Mouse (Mus musculus) liver, embryonic 15.5 days (tissue): Measurements from ENCODE around the gene Calhm4. TPM values are rescaled to one million over a fixed set of nuclear protein-coding genes. Genes with fewer than 3 reads are reported as not detected.

Experiments used
- ATAC-seq: fragments of 200-750 bp; cut with Nextera tagmentation; 2 replicates; pipeline ENCODE4 v1.8.0; 2017; ENCODE audit warnings: moderate number of reproducible peaks, mild to moderate bottlenecking, moderate library complexity; ENCODE audit not compliant: insufficient read depth
- H3K27ac ChIP-seq: fragments of 300-500 bp; sonication (generic); replicated peaks from 2 replicates; pipeline ENCODE4 v1.5.1; 2015; ENCODE audit warnings: mild to moderate bottlenecking, inconsistent platforms
- H3K27me3 ChIP-seq: fragments of 300-500 bp; sonication (generic); 2 replicates; pipeline ENCODE4 v1.6.1; 2015; ENCODE audit warnings: mild to moderate bottlenecking, inconsistent platforms
- H3K36me3 ChIP-seq: fragments of 300-500 bp; sonication (generic); replicated peaks from 2 replicates; pipeline ENCODE4 v1.6.1; 2015; ENCODE audit warnings: moderate library complexity, mild to moderate bottlenecking, inconsistent platforms
- H3K4me1 ChIP-seq: fragments of 300-500 bp; sonication (generic); replicated peaks from 2 replicates; pipeline ENCODE4 v1.6.1; 2015; ENCODE audit warnings: inconsistent platforms
- H3K4me2 ChIP-seq: fragments of 300-500 bp; sonication (generic); 2 replicates; pipeline ENCODE4 v1.6.1; 2015; ENCODE audit warnings: moderate library complexity, mild to moderate bottlenecking, inconsistent platforms
- H3K4me3 ChIP-seq: fragments of 300-500 bp; sonication (generic); replicated peaks from 2 replicates; pipeline ENCODE4 v1.5.1; 2015; ENCODE audit warnings: mild to moderate bottlenecking, inconsistent platforms
- H3K9ac ChIP-seq: fragments of 300-500 bp; sonication (generic); 2 replicates; pipeline ENCODE4 v1.6.1; 2015; ENCODE audit warnings: moderate library complexity, mild to moderate bottlenecking, inconsistent platforms
- H3K9me3 ChIP-seq: fragments of 300-500 bp; sonication (generic); replicated peaks from 2 replicates; pipeline ENCODE4 v1.6.1; 2016; ENCODE audit warnings: inconsistent platforms
- WGBS: fragments of 180-500 bp; shearing (Covaris S2); methylation state at CpG from one replicate; pipeline ENCODE4 v1.1.7; 2015; ENCODE audit warnings: mixed read lengths; ENCODE audit not compliant: insufficient replicate concordance; 5-methylcytosine and 5-hydroxymethylcytosine counted together
- polyA plus RNA-seq: library from polyadenylated mRNA; unstranded; fragments of >200 nt; fragmentation: Nextera tagmentation; extraction: Ambion mirVana; gene quantifications from 2 replicates; pipeline ENCODE4 v1.2.1, GENCODE M21; 2015

The Calhm4 gene
- not detected in 2 replicates for polyA plus RNA-seq

GRCm38 (mm10) chr10:34044210-34044609 lies at the start of gene Calhm4:
TSS of gene Calhm4 (minus strand) at chr10:34044310.
- no peak within 1 kb of the TSS for H3K27ac ChIP-seq
- no peaks in the 10 kb centered on the region for H3K27me3 ChIP-seq
- WGBS = 59% methylated on average over 5 of the region's 5 CpGs
- no peak within 1 kb of the TSS for H3K4me3 ChIP-seq
- H3K9ac ChIP-seq = no peak within 1 kb of the TSS
- no peaks in the 10 kb centered on the region for H3K36me3 ChIP-seq
- no peak for ATAC-seq
- H3K4me1 ChIP-seq = no peaks in the 10 kb centered on the region
- H3K9me3 ChIP-seq = no peaks in the 10 kb centered on the region
- H3K4me2 ChIP-seq = no peak within 1 kb of the TSS

DNA sequence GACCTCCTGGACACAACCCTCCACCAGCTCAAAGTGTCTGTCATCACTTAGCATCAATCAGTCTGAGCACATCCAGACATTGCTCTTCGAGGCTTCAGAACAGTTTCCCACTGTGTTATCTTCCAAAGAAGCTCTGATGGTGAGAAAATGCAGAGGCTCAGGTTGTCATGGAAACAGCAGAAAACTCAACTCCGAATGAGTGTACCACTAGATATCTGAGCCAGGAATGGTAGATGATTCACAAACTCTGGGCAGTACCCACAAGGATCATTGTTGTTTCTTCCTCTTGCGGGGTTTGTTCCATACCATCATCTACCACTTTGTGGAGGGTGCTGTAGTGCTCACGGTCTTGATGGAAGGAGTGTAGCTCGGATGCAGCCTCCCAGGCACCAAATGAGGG lies 47.8 kb upstream of the Calhm4 start:
- H3K9ac ChIP-seq = no peak overlapping the region
- no peaks in the 10 kb centered on the region for H3K4me1 ChIP-seq
- ATAC-seq = no peak
- no peak overlapping the region for H3K27ac ChIP-seq
- H3K36me3 ChIP-seq = no peaks in the 10 kb centered on the region
- 51% methylated on average over 5 of the region's 5 CpGs for WGBS
- no peaks in the 10 kb centered on the region for H3K9me3 ChIP-seq
- H3K4me2 ChIP-seq = no peak overlapping the region
- H3K27me3 ChIP-seq = no peaks in the 10 kb centered on the region
- no peak overlapping the region for H3K4me3 ChIP-seq

DNA sequence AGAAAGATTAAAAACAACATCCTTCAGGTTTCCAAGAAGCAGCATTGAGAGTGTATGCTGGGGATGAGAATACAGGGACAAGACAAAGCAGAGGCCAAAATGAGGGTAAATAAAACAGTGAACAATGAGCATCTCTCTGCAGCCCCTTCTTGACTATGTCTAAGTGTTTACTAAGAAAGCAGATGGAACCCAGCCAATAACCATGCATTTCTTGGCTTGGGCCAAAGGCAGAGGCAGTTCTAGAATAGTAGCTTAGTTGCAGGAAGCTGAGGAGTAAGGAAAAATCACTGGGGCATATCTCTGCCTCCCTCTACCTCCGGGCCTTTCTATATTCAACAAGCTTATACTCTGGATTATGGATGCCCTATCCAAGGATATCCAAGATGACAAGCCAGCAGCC lies 46.4 kb upstream of the Calhm4 start:
- 46% methylated on average over 1 of the region's 1 CpGs for WGBS
- H3K27ac ChIP-seq = no peak overlapping the region
- no peaks in the 10 kb centered on the region for H3K9me3 ChIP-seq
- H3K27me3 ChIP-seq = no peaks in the 10 kb centered on the region
- H3K4me1 ChIP-seq = no peaks in the 10 kb centered on the region
- H3K9ac ChIP-seq = no peak overlapping the region
- no peak for ATAC-seq
- H3K36me3 ChIP-seq = no peaks in the 10 kb centered on the region
- H3K4me3 ChIP-seq = no peak overlapping the region
- no peak overlapping the region for H3K4me2 ChIP-seq

GRCm38 (mm10) chr10:34089517-34089916 lies 45.4 kb upstream of the Calhm4 start:
- Histone ChIP-seq H3K4me1 (no peaks in the 10 kb centered on the region), H3K36me3 (no peaks in the 10 kb centered on the region), H3K27ac (no peak overlapping the region), H3K27me3 (no peaks in the 10 kb centered on the region), H3K9me3 (no peaks in the 10 kb centered on the region), H3K9ac (no peak overlapping the region), H3K4me3 (no peak overlapping the region), H3K4me2 (no peak overlapping the region)
- ATAC-seq = no peak
- WGBS = 17% methylated on average over 3 of the region's 3 CpGs

GRCm38 (mm10) chr10:34088515-34088914 lies 44.4 kb upstream of the Calhm4 start:
- no peaks in the 10 kb centered on the region for H3K4me1 ChIP-seq
- H3K27ac ChIP-seq = no peak overlapping the region
- no peak overlapping the region for H3K9ac ChIP-seq
- WGBS = 53% methylated on average over 2 of the region's 2 CpGs
- no peak overlapping the region for H3K4me2 ChIP-seq
- H3K27me3 ChIP-seq = no peaks in the 10 kb centered on the region
- no peaks in the 10 kb centered on the region for H3K36me3 ChIP-seq
- ATAC-seq = no peak
- H3K4me3 ChIP-seq = no peak overlapping the region
- H3K9me3 ChIP-seq = no peaks in the 10 kb centered on the region

DNA sequence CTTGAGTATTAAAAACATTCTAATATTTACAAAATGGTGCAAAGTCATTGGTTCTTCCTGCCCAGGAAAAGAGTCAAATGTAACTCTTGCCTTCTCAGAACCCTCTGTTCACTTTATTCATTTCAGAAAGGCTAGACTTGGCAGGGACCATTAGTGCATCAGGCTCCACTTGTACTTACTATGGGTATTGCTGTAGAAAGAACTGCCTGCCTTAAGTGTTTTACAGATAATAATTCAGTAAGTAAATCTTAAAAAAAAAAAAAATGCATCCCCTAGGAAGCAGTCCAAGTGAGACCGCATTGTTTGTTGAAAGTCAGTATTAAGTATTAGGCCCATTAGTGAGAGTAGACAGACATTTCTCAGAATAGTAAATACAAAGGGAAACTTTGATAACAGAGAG lies 42.4 kb upstream of the Calhm4 start:
- Histone ChIP-seq H3K4me1 (no peaks in the 10 kb centered on the region), H3K9ac (no peak overlapping the region), H3K9me3 (no peaks in the 10 kb centered on the region), H3K27ac (no peak overlapping the region), H3K4me2 (no peak overlapping the region), H3K36me3 (no peaks in the 10 kb centered on the region), H3K4me3 (no peak overlapping the region), H3K27me3 (no peaks in the 10 kb centered on the region)
- WGBS = 88% methylated on average over 1 of the region's 1 CpGs
- ATAC-seq = no peak

- Histone ChIP-seq H3K36me3 (no peaks in the 10 kb centered on the region), H3K4me3 (no peak overlapping the region), H3K9ac (no peak overlapping the region), H3K9me3 (no peaks in the 10 kb centered on the region), H3K4me1 (no peaks in the 10 kb centered on the region), H3K27me3 (no peaks in the 10 kb centered on the region), H3K27ac (no peak overlapping the region), H3K4me2 (no peak overlapping the region)
- ATAC-seq = no peak
- 55% methylated on average over 5 of the region's 5 CpGs for WGBS
Observed at GRCm38 (mm10) chr10:34074522-34075200, 30.6 kb upstream of the Calhm4 start.

DNA sequence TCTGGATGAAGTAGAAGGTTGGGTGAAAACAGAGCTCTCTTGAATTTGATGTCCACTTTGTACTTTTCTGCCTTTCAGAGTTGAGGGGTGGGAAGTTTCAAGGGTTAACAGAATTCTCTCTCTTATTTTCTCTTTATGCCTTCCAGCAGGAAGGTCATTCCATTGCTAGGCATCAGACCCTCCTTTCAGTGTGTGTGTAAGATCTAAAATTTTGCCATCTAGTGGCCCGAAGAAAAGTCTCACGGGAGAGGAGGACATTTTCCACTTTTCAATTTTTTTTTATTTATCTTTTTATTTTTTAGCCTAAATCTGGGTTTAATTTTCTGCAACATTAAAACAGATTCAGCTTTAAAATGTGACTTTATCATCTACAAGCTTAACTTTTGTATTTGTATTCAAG lies 27.5 kb upstream of the Calhm4 start:
- no peak overlapping the region for H3K4me3 ChIP-seq
- no peaks in the 10 kb centered on the region for H3K9me3 ChIP-seq
- ATAC-seq = no peak
- 56% methylated on average over 2 of the region's 2 CpGs for WGBS
- H3K4me1 ChIP-seq = no peaks in the 10 kb centered on the region
- H3K27ac ChIP-seq = no peak overlapping the region
- H3K9ac ChIP-seq = no peak overlapping the region
- no peak overlapping the region for H3K4me2 ChIP-seq
- no peaks in the 10 kb centered on the region for H3K27me3 ChIP-seq
- H3K36me3 ChIP-seq = no peaks in the 10 kb centered on the region

- no peak overlapping the region for H3K4me3 ChIP-seq
- no peaks in the 10 kb centered on the region for H3K4me1 ChIP-seq
- H3K27ac ChIP-seq = no peak overlapping the region
- no peak overlapping the region for H3K4me2 ChIP-seq
- ATAC-seq = no peak
- 44% methylated on average over 5 of the region's 5 CpGs for WGBS
- no peaks in the 10 kb centered on the region for H3K27me3 ChIP-seq
- no peaks in the 10 kb centered on the region for H3K9me3 ChIP-seq
- H3K36me3 ChIP-seq = no peaks in the 10 kb centered on the region
- H3K9ac ChIP-seq = no peak overlapping the region
Observed at GRCm38 (mm10) chr10:34070999-34071492, 26.9 kb upstream of the Calhm4 start.

DNA sequence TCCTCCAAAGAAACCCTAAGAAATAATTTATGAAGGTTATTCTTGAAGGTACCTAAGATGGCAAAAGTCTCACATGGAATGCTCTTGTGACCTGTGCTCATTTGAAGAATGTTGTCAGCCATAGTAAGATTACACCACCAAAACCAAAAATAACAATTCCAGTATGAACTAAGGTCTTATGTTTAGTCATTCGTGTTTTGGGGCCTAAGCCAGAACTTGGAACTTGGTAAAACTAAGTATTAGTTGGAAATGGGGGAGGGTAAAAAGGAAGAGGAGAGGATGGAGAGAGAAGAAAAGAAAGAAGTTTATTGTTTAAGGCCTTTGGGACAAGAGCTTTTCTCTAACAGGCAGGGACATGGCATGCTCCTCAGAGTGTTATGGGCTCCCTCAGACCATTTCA lies 25.5 kb upstream of the Calhm4 start:
- Histone ChIP-seq H3K4me3 (no peak overlapping the region), H3K27me3 (no peaks in the 10 kb centered on the region), H3K4me2 (no peak overlapping the region), H3K27ac (no peak overlapping the region), H3K9me3 (no peaks in the 10 kb centered on the region), H3K36me3 (no peaks in the 10 kb centered on the region), H3K9ac (no peak overlapping the region), H3K4me1 (no peaks in the 10 kb centered on the region)
- ATAC-seq = no peak
- WGBS = 42% methylated on average over 1 of the region's 1 CpGs

GRCm38 (mm10) chr10:34066591-34066990 lies 22.5 kb upstream of the Calhm4 start:
- 38% methylated on average over 3 of the region's 3 CpGs for WGBS

GRCm38 (mm10) chr10:34053987-34054386 lies 9.9 kb upstream of the Calhm4 start:
- Histone ChIP-seq H3K4me3 (no peak overlapping the region), H3K9me3 (no peaks in the 10 kb centered on the region), H3K4me1 (no peaks in the 10 kb centered on the region), H3K4me2 (no peak overlapping the region), H3K9ac (no peak overlapping the region), H3K36me3 (no peaks in the 10 kb centered on the region), H3K27ac (no peak overlapping the region), H3K27me3 (no peaks in the 10 kb centered on the region)
- WGBS = 53% methylated on average over 2 of the region's 2 CpGs
- no peak for ATAC-seq

More at GRCm38 (mm10) chr10:34066591-34066990, 22.5 kb upstream of the Calhm4 start:
- H3K36me3 ChIP-seq = no peaks in the 10 kb centered on the region
- no peak for ATAC-seq
- H3K4me1 ChIP-seq = no peaks in the 10 kb centered on the region
- H3K4me2 ChIP-seq = no peak overlapping the region
- no peaks in the 10 kb centered on the region for H3K27me3 ChIP-seq
- no peaks in the 10 kb centered on the region for H3K9me3 ChIP-seq
- no peak overlapping the region for H3K9ac ChIP-seq
- no peak overlapping the region for H3K4me3 ChIP-seq
- no peak overlapping the region for H3K27ac ChIP-seq
